Mouse (Mus musculus) mouse trophoblast stem cell (cell line): ENCODE data around the gene Cpsf3.

Experiments used
- in situ Hi-C, 2 experiments: fragments of 300-500 bp; cut with MseI, MboI; formaldehyde crosslinking; loops; 2 replicates in 1 of 2; 3 replicates in 1 of 2; pipeline ENCODE4 v1.15.1; 2025

The Cpsf3 gene

DNA sequence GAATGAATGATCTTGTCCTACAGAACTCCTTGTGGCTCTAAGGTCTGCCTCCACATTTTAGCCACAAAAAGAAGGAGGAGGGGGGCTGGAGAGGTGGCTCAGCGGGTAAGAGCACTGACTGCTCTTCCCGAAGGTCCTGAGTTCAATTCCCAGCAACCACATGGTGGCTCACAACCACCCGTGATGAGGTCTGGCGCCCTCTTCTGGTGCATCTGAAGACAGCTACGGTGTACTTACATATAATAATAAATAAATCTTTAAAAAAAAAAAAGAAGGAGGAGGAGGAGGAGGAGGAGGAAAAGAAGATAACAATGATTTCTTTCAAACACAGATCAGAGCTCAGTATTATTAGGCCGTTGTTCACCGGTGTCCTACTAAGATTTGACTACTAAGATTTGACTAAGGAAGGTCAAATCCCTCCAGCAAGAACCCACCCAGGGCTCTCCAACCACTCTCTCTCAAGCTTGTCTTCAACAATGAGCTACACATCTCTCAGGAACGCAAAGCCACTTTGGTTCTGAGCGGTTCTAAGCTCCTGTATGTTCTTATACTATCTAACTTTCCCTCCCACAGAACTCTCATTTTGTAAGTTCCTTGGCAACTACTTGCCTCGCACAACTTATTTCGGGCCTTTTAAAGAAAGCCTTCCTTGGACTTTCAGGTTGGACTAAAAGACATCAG lies at the start of gene Cpsf3:
Gene Cpsf3 (plus strand): TSS at position 631 of the 681 bp plus-strand sequence.
- in situ Hi-C loops = no loop called here

DNA sequence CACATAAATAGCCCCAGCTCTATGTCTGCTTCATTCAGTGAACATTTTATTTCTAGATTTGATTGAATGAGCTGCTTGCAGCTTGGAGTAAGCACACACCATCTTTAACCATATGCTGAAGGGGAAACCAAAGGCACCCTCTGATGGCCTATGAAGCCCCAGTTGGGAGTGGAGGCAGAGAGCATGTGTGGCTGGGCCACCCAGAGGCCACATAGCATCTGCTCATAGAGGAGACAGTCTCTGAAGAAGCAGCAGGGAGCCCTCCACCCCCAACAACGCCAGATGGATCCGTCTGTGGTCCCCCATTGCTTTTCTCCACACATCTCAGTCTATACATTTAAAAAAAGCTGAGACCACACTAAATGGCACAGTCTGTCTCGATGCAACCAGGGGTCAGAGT lies 43.2 kb upstream of the Cpsf3 start:
- in situ Hi-C loops = no loop called here

DNA sequence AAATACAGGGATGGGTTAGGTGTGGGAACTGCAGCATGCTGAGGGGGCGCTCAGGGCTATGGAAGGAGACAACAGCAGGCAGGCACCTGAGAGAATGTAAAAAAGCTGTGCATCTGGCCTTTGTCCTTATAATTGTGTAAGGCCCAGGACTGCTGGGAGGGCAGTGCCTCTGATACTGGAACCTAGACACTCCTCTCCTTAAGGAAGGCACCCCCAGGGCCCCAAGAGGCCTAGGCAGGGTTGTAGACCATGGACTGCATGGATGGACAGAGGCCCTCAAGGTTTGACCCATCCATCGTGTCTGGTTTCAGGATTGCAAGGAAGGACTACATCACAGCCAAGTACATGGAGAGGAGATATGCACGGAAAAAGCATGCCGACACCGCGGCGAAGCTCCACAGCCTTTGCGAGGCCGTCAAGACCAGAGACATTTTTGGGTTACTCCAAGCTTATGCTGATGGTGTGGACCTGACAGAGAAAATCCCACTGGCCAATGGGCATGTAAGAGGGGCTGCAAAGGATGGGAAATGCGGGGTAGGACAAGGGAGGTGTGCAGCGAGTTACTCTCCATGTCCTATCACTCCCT lies 40.7 kb upstream of the Cpsf3 start:
- in situ Hi-C loops = no loop called here

DNA sequence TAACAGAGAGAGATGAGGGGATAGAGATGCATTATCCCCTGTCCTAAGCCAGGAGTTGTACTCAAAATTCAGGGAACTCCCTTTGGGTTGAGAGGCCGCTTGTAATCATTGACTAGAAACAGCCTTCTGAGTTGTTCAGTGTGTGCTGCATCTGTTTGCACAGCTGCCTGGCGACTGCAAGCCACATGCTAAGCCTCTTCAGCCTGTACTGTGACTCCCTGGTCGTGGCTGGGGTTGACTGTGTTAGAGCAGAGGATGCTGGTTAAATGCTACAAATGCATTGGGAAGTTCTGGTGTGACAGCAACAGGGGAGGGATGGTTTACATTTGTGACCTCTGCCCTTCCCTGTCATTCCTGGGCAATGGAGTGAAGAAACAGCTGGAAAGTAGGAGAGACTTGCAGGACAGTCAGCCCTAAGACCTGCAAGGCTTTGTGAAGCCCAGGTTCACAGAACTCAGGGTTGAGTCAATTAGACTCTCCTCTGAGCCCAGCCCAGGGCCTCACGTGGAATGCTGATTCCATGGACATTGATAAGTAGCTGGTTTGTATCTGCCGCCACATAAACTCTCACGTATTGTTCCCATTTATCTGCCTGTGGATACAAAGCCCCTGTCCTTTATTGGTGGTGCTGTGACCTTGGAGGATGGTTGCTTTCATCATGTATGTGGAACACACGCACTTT lies 37.3 kb upstream of the Cpsf3 start:
- in situ Hi-C loops = no loop called here

DNA sequence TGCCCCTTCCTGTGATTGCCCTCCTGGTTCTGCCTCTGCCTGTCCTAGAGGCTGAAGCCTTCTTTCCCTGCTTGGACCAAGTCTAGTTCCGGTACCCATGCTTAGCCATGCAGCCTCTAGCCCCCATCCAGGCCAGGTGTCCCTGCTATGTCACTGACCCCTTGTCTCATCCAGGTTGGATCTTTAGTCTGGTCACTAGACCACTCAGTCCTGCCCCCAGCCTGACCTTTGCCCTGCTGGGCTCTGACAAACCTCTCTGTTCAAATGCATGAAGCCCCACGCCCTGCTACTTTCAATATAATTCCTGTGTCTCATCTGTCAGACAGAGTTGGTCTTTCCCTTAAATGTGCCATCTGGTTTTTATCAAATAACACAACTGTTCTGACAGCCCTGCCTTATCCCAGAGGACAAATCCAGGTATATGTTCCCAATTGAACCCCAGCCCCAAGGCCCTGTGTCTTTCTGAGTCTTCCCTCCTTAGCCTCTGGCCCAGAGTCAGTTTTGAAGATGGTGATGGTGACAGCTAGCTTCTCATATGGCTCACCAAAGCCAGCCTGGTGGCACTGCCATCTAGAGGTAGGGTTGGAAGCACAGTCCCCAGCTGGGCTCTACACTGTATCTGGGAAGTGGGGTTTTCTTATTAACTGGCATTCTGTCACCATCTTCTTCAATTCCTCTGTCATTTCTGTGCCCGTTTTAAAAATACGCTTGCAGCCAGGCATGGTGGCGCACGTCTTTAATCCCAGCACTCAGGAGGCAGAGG lies 24.5 kb upstream of the Cpsf3 start:
- in situ Hi-C loops = no loop called here

DNA sequence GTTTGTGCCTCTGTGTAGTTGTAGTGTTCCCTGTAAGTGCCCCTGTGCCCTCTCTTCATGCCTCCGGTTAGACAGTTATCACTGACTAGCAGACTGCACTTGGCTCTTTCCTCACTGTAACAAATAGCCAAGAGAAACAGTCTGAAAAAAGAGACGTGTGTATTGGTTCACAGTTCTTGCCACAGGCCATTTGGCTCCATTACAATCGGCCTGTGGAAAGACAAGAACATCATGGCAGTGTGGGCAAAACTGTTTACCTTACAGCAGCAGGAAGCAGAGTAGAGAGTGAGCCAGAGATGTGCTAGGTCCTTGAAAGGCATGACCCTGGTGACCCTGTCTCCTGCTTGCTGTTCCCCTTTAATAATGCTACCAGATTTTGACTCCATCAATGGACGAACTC lies 23.7 kb upstream of the Cpsf3 start:
- in situ Hi-C loops = no loop called here

DNA sequence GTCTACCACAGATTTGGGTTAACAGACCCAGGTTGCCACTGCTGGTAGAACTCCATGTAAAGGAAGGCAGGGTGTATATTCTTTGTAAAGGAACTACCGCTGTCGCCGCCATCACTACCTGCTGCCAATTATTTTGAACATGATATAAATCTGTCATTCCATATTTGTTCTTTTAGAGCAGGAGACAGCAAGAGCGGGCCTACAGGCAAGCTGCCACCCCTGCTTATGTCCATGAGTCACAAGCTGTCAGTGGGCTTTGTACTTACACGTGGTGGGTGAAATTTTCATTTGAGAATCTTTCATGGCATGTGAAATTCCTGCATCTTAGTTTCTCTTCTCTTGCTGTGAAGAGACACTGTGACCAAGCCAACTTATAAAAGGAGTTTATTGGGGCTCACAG lies 21.9 kb upstream of the Cpsf3 start:
- in situ Hi-C loops = no loop called here

DNA sequence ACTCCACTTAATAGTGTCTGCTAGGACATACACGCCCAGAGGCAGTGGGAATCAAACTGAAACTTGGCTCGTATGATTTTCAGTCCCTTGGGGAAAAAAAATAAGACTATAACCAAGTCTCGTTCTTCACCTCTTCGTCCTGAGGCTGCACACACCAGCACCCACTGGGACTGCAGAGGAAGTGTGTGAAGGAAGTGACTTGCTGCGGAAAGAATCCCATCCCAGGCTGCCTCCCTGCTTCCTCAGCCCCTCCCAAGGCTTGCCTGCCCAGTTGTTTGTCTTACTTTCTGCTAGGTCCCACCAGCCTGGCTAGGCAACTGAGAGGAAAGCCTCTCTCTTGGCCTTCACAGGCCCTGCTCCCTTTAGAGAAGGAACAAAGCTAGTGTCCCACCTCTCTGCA lies 20.9 kb upstream of the Cpsf3 start:
- in situ Hi-C loops = no loop called here

DNA sequence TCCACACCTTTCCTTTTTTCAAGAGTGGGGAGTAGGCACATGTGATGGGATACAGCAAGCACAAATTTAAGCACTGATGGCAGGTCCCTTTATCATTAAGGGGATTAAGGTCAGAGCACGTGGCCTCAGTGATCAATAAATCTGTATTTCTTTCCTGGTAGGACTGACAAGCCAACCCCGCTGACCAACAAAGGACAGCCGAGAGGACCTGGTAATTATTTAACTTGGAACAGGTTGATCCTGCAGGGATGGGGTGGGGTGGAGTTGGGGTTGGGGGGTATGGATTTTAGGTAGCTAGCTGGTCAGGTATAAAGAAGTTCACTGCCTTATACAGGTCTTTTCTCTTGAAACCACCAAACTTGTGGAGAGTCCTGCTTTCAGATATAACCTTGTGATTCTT lies 20.2 kb upstream of the Cpsf3 start:
- in situ Hi-C loops = no loop called here

DNA sequence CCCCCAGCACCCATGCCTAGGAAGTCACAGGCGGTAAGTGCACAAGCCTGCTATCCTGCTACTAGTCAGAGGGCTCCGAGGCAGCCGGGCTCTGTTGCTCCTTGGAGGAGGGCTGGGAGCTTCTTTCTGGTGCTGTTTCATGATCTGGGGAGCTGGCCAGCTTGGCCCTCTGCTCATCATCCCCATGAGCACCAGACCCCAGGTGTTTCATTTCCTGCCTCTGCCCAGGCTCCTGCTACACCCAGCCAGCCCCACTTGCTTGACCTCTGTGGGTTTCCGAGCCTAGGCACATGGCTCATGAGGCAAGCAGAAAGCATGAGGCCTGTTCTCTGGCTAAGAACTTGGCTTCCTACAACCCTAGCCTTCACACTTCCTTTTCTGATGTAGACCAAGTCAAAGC lies 19.7 kb upstream of the Cpsf3 start:
- in situ Hi-C loops = no loop called here

DNA sequence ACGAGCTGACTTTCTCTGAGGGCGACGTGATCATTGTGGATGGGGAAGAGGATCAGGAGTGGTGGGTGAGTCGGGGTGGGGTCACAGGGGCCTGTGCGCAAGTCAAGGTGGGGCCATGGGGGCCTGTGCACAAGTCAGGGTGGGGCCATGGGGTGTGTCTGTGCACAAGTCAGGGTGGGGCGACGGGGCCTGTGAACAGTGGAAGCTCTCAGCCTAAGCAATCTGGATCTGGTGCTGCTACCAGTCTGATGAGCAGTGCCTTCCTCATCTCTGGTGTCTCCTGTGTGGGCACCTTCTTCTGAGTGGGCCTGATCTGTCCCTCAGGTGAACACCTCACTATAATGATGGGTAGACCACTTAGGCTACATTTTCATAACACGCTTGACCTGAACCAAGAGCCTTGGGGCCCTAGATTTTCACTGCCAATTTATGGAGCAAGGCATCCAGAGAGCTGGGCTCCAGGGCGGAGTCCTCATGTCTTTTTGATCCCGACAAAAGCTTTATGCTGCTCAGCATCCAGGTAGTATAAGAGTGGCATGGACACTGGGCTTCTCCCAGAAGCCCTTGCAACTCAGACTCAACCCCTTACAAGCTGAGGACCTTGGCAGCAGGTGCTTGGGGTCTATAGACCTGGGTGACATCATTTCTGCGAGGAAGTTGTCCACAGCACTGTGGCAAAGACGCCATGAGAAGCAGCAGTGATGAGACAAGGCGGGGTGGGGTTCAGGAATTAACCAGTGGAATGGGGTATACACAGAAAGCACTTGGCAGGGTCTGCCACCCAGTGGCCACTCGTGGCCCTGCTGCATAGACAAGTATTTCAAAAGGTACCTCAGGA lies 19.0 kb upstream of the Cpsf3 start:
- in situ Hi-C loops = no loop called here

DNA sequence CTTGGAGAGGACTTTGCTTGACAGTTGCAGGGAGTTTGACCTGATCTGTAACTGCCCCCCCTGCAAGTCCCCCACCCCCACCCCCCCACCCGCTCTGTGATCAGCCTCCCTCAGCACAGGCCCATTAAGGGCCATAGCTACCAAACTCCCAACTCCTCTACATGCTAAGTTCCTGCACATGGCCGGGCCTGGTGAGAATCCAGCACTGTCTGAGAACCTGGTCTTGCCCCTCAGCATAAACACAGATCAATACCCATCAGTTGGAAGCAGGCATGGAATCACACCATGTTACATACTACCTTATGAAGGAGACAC lies 18.4 kb upstream of the Cpsf3 start:
- in situ Hi-C loops = no loop called here

DNA sequence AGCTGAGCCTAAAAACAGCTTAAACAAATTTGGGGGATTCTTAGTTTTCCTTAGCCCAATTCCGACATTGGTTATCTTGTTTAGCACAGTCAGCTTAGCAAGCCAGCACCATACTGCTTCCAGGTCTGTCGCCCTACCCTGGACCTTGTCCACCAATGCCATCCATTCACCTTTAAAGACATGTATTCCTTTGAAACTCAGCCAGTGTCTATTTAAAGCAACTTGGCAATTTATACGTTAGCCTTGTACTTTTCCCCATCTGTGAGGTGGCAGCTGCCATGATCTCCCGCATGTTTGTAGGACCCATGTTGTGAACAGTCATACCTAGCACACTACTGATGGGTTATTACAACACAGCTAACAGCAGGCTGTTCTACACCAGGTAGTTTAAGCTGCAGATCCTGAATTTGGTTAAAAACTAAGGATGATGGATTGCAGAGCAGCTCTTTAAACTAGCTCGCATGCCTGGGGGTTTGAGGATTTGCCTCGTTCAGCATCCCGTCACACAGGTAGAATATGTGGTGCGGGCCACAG lies 17.0 kb upstream of the Cpsf3 start:
- in situ Hi-C loops = no loop called here

DNA sequence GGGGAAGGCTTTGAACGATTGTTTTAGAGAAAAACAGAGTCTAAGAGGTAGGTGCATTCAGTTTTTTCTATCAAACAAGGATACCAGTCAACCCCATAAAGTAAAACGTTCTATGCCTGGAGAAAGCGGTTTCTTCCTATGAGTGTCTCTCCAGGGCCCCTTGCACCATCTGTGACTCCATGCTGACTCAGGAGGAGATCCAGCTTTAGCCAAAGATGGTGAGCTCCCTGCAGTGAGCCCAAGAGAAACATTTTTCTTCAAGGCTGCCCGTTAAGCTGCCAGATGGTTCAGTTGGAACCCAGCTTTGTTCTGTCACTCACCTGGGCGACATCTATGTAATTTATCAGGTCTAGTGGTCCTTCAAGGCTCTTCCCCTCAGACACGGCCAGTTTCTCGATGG lies 10.7 kb upstream of the Cpsf3 start:
- in situ Hi-C loops = no loop called here

DNA sequence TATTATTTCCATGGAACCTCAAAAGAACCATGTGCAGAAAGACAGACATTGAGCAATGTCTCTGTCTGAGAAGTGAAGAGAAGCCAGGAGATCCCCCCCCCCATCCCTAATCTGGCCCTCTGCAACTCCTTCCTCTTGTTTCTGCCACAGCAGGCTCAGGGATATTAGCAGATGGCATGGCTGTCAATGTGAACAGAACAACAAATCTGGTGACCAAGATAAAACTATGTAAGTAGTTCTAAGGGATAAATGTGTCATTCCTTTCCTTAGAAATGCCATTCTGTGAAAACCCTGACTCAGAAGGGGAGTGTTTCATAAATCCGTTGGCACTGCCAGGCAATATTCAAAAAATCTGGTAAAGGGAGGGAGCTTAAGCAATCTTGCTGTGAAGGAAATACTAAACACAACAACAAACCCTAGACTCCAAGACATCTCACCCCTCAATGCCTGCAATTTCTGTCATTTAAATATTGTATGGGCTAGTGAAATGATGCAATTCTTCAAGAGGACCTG lies 7.8 kb upstream of the Cpsf3 start:
- in situ Hi-C loops = no loop called here

DNA sequence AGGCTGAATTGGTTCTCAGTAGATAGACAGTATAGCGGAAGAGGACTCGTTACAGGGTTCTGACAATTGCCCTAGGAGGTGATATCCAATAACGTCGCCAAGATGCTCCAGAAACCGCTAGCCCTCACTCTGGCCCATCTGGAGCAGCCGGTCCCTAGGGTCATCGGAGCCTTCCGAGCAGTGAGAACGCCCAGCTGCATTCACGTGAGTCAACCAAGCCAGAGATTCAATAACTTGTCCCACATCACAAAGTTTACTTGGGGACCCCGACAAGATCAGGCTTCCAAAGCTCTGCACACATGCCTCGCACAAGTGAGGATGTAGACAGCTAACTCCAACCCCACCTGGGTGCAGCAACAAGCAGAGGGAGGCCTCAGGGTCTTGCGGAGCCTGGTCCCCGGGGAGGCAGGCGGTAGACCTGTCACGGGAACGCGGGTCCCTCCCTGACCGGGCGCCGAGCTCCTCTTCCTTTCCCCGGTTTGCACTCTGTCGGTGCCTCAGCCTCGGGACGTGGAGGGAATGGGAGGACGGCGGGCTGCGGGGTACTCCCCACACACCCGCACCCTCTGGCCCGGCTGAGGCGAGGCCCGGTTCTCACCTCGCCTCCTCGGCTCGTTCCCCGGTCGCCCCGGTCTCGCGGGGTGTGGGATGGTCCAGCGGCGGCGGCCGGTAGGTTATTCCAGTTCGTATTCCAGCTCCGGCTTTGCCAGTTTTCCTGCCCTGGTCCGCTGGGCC lies 484 bp downstream of the Cpsf3 start:
- in situ Hi-C loops = no loop called here

DNA sequence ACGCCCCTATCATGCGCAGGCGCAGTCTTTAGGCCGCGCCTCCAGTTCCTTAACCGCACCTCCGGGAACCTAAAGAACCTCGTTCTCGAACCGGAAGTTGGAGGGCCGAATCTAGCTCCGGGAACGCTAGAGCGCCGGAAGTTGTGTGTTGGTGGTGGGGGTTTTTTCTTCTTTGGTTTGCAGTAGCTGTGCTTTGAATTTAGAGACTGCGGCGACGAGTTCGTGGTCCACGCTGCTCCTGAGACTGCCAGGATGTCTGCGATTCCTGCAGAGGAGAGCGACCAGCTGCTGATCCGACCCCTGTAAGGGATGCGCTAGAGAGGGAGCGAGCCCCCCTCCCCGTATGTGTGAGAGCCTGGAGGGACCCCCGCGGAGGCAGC lies 1.0 kb downstream of the Cpsf3 start, which contains the start of gene Itgb1bp1:
Gene Itgb1bp1 (minus strand): TSS at position 42 of the 380 bp plus-strand sequence.
- in situ Hi-C loops = no loop called here

DNA sequence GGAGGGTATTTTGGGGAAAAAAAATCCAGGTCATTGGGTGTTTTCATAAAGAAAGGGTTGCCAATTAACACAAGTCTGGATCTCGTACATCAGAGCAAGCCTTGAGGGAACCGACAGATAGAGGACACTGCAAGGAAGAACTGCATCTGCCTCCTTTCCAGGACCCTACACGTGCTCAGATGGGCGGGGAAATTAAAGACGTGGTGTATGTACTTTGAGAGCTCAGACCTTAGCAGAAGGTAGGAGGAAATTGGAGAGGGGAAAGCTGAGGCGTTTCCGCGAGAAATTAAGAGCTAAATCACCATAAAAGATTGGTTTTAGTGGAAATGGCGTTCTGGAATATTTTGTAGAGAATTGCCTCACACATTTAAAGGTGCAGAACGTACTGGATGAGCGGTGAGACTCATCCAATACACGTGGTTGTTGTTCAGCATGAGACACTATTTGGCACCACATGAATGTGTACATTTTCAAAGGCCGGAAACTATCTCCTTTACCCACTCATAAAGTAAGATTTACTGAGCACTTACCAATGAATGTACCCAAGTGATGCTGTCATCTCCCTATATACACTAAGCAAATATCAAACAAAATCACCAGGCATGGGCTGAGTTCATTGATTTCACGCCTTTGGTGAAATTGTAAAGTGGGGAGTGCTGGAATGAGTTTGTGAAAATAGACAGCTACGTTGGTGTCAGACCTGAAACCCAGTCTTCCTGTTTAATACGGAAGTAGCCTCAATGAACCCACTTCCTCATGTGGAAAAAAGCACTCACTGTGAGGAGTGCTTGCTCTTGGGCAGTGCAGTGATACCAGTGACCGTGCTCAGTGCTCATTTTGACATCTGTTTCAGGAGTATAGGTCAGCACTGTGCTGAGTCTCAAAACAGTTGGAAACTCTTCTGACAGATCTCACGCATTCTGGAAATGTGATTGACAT lies 1.8 kb downstream of the Cpsf3 start:
- in situ Hi-C loops = no loop called here

DNA sequence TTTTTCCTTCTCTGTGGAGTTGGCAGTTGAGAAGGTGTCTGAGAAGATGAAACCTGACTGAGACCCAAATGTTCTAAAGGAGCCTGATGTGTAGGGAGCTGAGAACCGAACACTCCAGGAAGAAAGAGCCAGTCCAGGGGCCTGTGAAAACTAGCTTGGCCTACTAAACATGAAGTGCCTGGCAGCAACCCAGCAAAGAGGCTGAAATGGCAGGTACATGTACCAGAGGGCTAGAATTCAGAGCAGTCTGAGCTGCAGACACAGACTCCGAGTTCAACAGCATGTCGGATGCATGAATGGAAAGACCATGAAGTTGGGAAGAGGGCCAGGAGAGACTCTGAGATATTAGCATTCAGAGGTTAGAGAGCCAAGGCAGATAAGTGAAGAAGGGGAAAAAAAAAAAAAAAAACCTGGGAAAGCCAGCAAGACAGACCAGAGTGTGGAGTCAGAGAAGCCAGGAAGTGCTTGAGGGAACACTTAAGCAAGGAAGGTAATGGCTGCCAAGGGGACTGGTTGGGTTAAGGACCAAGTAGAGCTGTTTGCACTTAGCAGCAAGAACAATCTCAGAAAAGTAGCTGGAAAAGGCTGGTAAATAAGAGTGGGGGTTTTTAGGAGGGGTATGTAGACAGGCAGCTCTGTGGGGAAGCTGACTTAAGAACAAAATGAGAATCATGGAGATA lies 3.7 kb downstream of the Cpsf3 start:
- in situ Hi-C loops = no loop called here
